Mouse (Mus musculus): Measurements from ENCODE around the gene Ncoa5. TPM values are rescaled to one million over a fixed set of nuclear protein-coding genes. Genes with fewer than 3 reads are reported as not detected.
A peak's percentile ranks its signal among the peaks of the same experiment; 100 is the strongest.

Ncoa5 gene
- polyA plus RNA-seq, 1 experiment from 2014 or later: 64.9 TPM

- Histone ChIP-seq H3K9me3 (replicated peaks; ENCODE audit: control insufficient read depth, low read length) (no peaks in the 10 kb centered on the region), H3K36me3 (replicated peaks; ENCODE audit: control insufficient read depth, insufficient read depth, low read depth, low read length) (no peaks in the 10 kb centered on the region), H3K27me3 (ENCODE audit: control insufficient read depth, insufficient read depth, low read length) (peaks cover 59% of the 10 kb centered on the region), H3K4me1 (ENCODE audit: control insufficient read depth, insufficient read depth, low read length) (peaks cover 5% of the 10 kb centered on the region), H3K27ac (replicated peaks; ENCODE audit: low read depth, low read length) (no peak overlapping the region), H3K9ac (replicated peaks; ENCODE audit: low read length) (no peak overlapping the region), H3K4me3 (ENCODE audit: low read depth, low read length) (peak overlapping the region; percentile 24), H3K4me2 (ENCODE audit: low read depth, low read length) (peak overlapping the region; percentile 52)
- ATAC-seq (replicated peaks; ENCODE audit: insufficient number of reproducible peaks, low FRiP score, low TSS enrichment, low read depth) (no peak), DNase-seq (ENCODE audit: low spot score) (peak; percentile 91)
- 0% methylated on average over 25 of the region's 29 CpGs for WGBS
Measured at GRCm38 (mm10) chr2:164968451-164968851, 66.2 kb downstream of the Ncoa5 start.

- Histone ChIP-seq H3K9ac (replicated peaks; ENCODE audit: low read length) (no peak overlapping the region), H3K4me1 (ENCODE audit: control insufficient read depth, insufficient read depth, low read length) (peaks cover 5% of the 10 kb centered on the region), H3K4me2 (ENCODE audit: low read depth, low read length) (peak overlapping the region; percentile 52), H3K36me3 (replicated peaks; ENCODE audit: control insufficient read depth, insufficient read depth, low read depth, low read length) (no peaks in the 10 kb centered on the region), H3K27me3 (ENCODE audit: control insufficient read depth, insufficient read depth, low read length) (peaks cover 55% of the 10 kb centered on the region), H3K27ac (replicated peaks; ENCODE audit: low read depth, low read length) (no peak overlapping the region), H3K4me3 (ENCODE audit: low read depth, low read length) (peak overlapping the region; percentile 24), H3K9me3 (replicated peaks; ENCODE audit: control insufficient read depth, low read length) (no peaks in the 10 kb centered on the region)
- DNase-seq (ENCODE audit: low spot score) (no peak), ATAC-seq (replicated peaks; ENCODE audit: insufficient number of reproducible peaks, low FRiP score, low TSS enrichment, low read depth) (no peak)
- WGBS: under 1% methylated on average over 58 of the region's 65 CpGs
Measured at GRCm38 (mm10) chr2:164967761-164968440, 66.8 kb downstream of the Ncoa5 start.

GRCm38 (mm10) chr2:164967193-164967592 is 67.5 kb downstream of the Ncoa5 start:
- H3K4me2 ChIP-seq (ENCODE audit: low read depth, low read length): no peak overlapping the region
- H3K27me3 ChIP-seq (ENCODE audit: control insufficient read depth, insufficient read depth, low read length): peaks cover 55% of the 10 kb centered on the region
- no peak overlapping the region for H3K27ac ChIP-seq (replicated peaks; ENCODE audit: low read depth, low read length)
- no peak for DNase-seq (ENCODE audit: low spot score)
- H3K36me3 ChIP-seq (replicated peaks; ENCODE audit: control insufficient read depth, insufficient read depth, low read depth, low read length): no peaks in the 10 kb centered on the region
- no peak for ATAC-seq (replicated peaks; ENCODE audit: insufficient number of reproducible peaks, low FRiP score, low TSS enrichment, low read depth)
- no peaks in the 10 kb centered on the region for H3K9me3 ChIP-seq (replicated peaks; ENCODE audit: control insufficient read depth, low read length)
- no peak overlapping the region for H3K4me3 ChIP-seq (ENCODE audit: low read depth, low read length)
- H3K4me1 ChIP-seq (ENCODE audit: control insufficient read depth, insufficient read depth, low read length): peaks cover 5% of the 10 kb centered on the region
- no peak overlapping the region for H3K9ac ChIP-seq (replicated peaks; ENCODE audit: low read length)
- WGBS: 8% methylated on average over 6 of the region's 6 CpGs

- WGBS: 17% methylated on average over 8 of the region's 8 CpGs
- H3K36me3 ChIP-seq (replicated peaks; ENCODE audit: control insufficient read depth, insufficient read depth, low read depth, low read length): no peaks in the 10 kb centered on the region
- no peaks in the 10 kb centered on the region for H3K9me3 ChIP-seq (replicated peaks; ENCODE audit: control insufficient read depth, low read length)
- ATAC-seq (replicated peaks; ENCODE audit: insufficient number of reproducible peaks, low FRiP score, low TSS enrichment, low read depth) (no peak), DNase-seq (ENCODE audit: low spot score) (peak; percentile 90)
- H3K4me1 ChIP-seq (ENCODE audit: control insufficient read depth, insufficient read depth, low read length): peaks cover 5% of the 10 kb centered on the region
- H3K4me2 ChIP-seq (ENCODE audit: low read depth, low read length): no peak overlapping the region
- no peak overlapping the region for H3K9ac ChIP-seq (replicated peaks; ENCODE audit: low read length)
- no peak overlapping the region for H3K27ac ChIP-seq (replicated peaks; ENCODE audit: low read depth, low read length)
- no peak overlapping the region for H3K4me3 ChIP-seq (ENCODE audit: low read depth, low read length)
- H3K27me3 ChIP-seq (ENCODE audit: control insufficient read depth, insufficient read depth, low read length): peaks cover 51% of the 10 kb centered on the region
Measured at GRCm38 (mm10) chr2:164966381-164966780, 68.3 kb downstream of the Ncoa5 start.

GRCm38 (mm10) chr2:164964981-164965380 is 69.7 kb downstream of the Ncoa5 start:
- no peak for DNase-seq (ENCODE audit: low spot score)
- H3K9ac ChIP-seq (replicated peaks; ENCODE audit: low read length): no peak overlapping the region
- H3K4me2 ChIP-seq (ENCODE audit: low read depth, low read length): no peak overlapping the region
- peaks cover 38% of the 10 kb centered on the region for H3K27me3 ChIP-seq (ENCODE audit: control insufficient read depth, insufficient read depth, low read length)
- no peak for ATAC-seq (replicated peaks; ENCODE audit: insufficient number of reproducible peaks, low FRiP score, low TSS enrichment, low read depth)
- H3K4me1 ChIP-seq (ENCODE audit: control insufficient read depth, insufficient read depth, low read length): peaks cover 5% of the 10 kb centered on the region; the same call in 1 of the 2 replicates
- H3K27ac ChIP-seq (replicated peaks; ENCODE audit: low read depth, low read length): no peak overlapping the region
- no peak overlapping the region for H3K4me3 ChIP-seq (ENCODE audit: low read depth, low read length)
- H3K9me3 ChIP-seq (replicated peaks; ENCODE audit: control insufficient read depth, low read length): no peaks in the 10 kb centered on the region
- WGBS: 96% methylated on average over 1 of the region's 1 CpGs
- no peaks in the 10 kb centered on the region for H3K36me3 ChIP-seq (replicated peaks; ENCODE audit: control insufficient read depth, insufficient read depth, low read depth, low read length)

- 40% methylated on average over 9 of the region's 9 CpGs for WGBS
- DNase-seq (ENCODE audit: low spot score) (no peak), ATAC-seq (replicated peaks; ENCODE audit: insufficient number of reproducible peaks, low FRiP score, low TSS enrichment, low read depth) (no peak)
- Histone ChIP-seq H3K9me3 (replicated peaks; ENCODE audit: control insufficient read depth, low read length) (no peaks in the 10 kb centered on the region), H3K36me3 (replicated peaks; ENCODE audit: control insufficient read depth, insufficient read depth, low read depth, low read length) (no peaks in the 10 kb centered on the region), H3K4me3 (ENCODE audit: low read depth, low read length) (no peak overlapping the region), H3K9ac (replicated peaks; ENCODE audit: low read length) (no peak overlapping the region), H3K4me1 (ENCODE audit: control insufficient read depth, insufficient read depth, low read length) (peaks cover 5% of the 10 kb centered on the region; the same call in 1 of the 2 replicates), H3K27me3 (ENCODE audit: control insufficient read depth, insufficient read depth, low read length) (peaks cover 32% of the 10 kb centered on the region), H3K4me2 (ENCODE audit: low read depth, low read length) (no peak overlapping the region), H3K27ac (replicated peaks; ENCODE audit: low read depth, low read length) (no peak overlapping the region)
Measured at GRCm38 (mm10) chr2:164964242-164964894, 70.3 kb downstream of the Ncoa5 start.

GRCm38 (mm10) chr2:164962183-164962580 is 72.5 kb downstream of the Ncoa5 start:
- Histone ChIP-seq H3K36me3 (replicated peaks; ENCODE audit: control insufficient read depth, insufficient read depth, low read depth, low read length) (no peaks in the 10 kb centered on the region), H3K9me3 (replicated peaks; ENCODE audit: control insufficient read depth, low read length) (no peaks in the 10 kb centered on the region), H3K27me3 (ENCODE audit: control insufficient read depth, insufficient read depth, low read length) (peaks cover 10% of the 10 kb centered on the region), H3K4me2 (ENCODE audit: low read depth, low read length) (no peak overlapping the region), H3K27ac (replicated peaks; ENCODE audit: low read depth, low read length) (no peak overlapping the region), H3K4me1 (ENCODE audit: control insufficient read depth, insufficient read depth, low read length) (no peaks in the 10 kb centered on the region), H3K4me3 (ENCODE audit: low read depth, low read length) (no peak overlapping the region), H3K9ac (replicated peaks; ENCODE audit: low read length) (no peak overlapping the region)
- WGBS: 52% methylated on average over 7 of the region's 7 CpGs
- ATAC-seq (replicated peaks; ENCODE audit: insufficient number of reproducible peaks, low FRiP score, low TSS enrichment, low read depth): no peak
- DNase-seq (ENCODE audit: low spot score): no peak

GRCm38 (mm10) chr2:164961506-164962182 is 73.0 kb downstream of the Ncoa5 start:
- H3K4me2 ChIP-seq (ENCODE audit: low read depth, low read length): no peak overlapping the region; the same call in 1 of the 2 replicates
- 10% methylated on average over 17 of the region's 17 CpGs for WGBS
- no peak overlapping the region for H3K27ac ChIP-seq (replicated peaks; ENCODE audit: low read depth, low read length)
- no peak overlapping the region for H3K9ac ChIP-seq (replicated peaks; ENCODE audit: low read length)
- no peaks in the 10 kb centered on the region for H3K4me1 ChIP-seq (ENCODE audit: control insufficient read depth, insufficient read depth, low read length)
- H3K27me3 ChIP-seq (ENCODE audit: control insufficient read depth, insufficient read depth, low read length): peaks cover 7% of the 10 kb centered on the region
- H3K9me3 ChIP-seq (replicated peaks; ENCODE audit: control insufficient read depth, low read length): no peaks in the 10 kb centered on the region
- peak; percentile 40; the same call in 1 of the 2 replicates for ATAC-seq (replicated peaks; ENCODE audit: insufficient number of reproducible peaks, low FRiP score, low TSS enrichment, low read depth)
- H3K36me3 ChIP-seq (replicated peaks; ENCODE audit: control insufficient read depth, insufficient read depth, low read depth, low read length): no peaks in the 10 kb centered on the region
- peak; percentile 67 for DNase-seq (ENCODE audit: low spot score)
- H3K4me3 ChIP-seq (ENCODE audit: low read depth, low read length): no peak overlapping the region

All from embryonic facial prominence, embryonic 11.5 days (tissue).